Mouse (Mus musculus) left cerebral cortex, postnatal 10 days (tissue): ENCODE data around the gene Frrs1. TPM values are rescaled to one million over a fixed set of nuclear protein-coding genes. Genes with fewer than 3 reads are reported as not detected.
"Not testable (repeated sequence)": the region's sequence is repeated elsewhere in the genome, so short reads cannot be mapped to it uniquely, and the experiment has no call there.

ENCODE experiments used
- DNase-seq, 2 experiments: peaks; one replicate each; pipeline ENCODE4 v3.0.0; 2021 to 2022; ENCODE audit warnings: low spot score in 2 of 2, mixed read lengths in 1 of 2; ENCODE audit errors: extremely low spot score in 1 of 2
- intact Hi-C: fragments of 180-260 bp; cut with DNase I; formaldehyde crosslinking; loops from one replicate; pipeline ENCODE4 v1.15.1; 2025
- total RNA-seq, 2 experiments: library from RNA; stranded (reverse); gene quantifications; 2 replicates each; pipeline ENCODE4 v1.2.3; 2021

Frrs1 gene
- total RNA-seq, result 1 to 10 TPM; 1.8 to 3.1 TPM

DNA sequence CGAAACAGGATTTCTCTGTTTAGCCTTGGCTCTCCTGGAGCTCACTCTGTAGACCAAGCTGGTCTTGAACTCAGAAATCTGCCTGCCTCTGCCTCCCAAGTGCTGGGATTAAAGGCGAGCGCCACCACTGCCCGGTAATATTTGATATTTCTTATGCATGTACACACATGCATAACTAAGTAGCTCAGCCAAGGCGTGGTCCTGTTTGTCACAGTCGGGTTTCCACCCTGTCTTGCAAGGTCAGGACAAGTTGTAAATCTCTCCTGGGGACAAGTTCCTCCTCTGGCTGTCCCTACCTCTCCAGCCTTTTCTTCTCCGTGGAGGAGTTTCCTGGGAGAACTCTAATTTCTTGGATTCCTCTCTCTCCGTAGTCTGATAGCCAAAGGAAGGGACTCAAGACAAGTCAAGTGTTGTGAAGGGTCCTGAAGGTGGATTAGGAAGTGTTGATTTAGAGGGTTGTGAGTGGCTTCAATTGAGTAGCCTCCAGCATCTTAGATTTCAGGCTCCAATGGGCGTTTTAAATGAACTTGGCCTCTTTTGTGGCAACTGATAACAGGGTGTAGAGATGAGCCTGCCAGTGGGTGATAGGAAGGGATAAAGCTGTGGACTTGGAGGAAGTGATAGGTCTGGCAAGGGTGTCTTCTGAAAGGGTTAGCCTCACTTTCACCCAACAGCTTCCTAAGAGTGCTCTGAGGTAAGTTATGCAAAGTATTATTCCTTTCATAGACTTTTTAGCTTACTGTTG lies at the start of gene Frrs1:
Gene Frrs1, plus strand, starts transcription at position 524 of the 745 bp plus-strand sequence.
- intact Hi-C loops, result no loop called here
- DNase-seq, result no peak

DNA sequence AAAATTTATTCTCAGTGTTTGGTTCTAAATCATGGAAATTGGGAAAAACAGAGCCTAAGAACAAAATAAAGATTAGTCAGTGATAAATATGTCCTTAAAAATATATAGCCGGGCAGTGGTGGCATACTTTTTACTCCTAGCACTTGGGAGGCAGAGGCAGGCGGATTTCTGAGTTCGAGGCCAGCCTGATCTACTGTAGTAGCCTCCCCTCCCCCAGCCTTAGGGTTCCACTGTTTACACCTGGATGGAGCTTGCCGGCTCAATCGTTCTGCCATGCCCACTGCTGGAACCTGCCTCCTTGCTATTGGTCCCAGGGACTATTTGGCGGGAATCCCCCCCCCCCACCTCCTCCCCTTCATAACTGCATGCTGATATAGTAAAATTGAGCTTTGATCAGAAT lies 48.9 kb upstream of the Frrs1 start:
- DNase-seq, intact Hi-C loops: not testable (repeated sequence)

DNA sequence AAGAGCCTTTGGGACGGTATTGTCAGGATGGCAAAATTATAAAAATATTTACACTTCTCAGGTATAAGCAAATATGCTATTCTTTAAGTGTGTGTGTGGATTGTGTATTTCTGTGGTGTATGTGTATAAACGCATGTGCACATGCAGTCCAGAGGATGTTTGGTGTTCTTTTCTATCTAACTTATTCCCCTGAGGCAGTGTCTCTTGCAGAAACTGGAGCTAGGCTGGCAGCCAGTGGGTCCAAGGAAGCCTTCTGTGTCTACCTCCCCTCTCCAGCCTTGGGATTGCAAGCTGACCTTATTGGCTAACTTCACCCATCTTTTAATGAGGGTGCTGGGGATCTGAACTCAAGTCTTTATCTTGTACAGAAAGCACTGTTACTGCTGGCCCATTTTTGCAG lies 46.3 kb upstream of the Frrs1 start:
- DNase-seq, result no peak
- intact Hi-C loops, result no loop called here

DNA sequence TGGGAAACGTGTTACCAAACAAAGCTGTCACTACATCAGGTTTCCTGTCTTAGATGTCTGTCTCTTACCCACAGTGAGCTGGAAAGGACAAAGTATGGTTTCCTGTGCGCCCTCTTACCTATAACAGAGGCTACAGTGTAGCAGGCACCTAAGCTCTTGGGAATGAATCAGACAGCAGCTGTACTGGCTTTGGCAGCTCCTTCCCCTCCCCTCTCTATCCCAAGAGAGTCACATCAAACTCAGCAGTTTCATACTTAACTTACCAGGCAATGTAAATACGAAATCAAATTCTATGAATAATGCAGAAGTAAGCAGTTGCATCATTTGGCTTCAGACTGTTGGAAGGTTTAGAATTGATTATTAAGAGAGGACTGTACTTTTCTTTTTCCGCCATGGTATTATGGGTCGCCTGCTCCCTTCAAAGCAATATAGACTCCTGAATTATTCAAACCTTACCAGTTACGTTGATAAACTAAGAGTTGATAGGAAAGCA lies 43.9 kb upstream of the Frrs1 start:
- DNase-seq, result no peak
- intact Hi-C loops, result no loop called here

DNA sequence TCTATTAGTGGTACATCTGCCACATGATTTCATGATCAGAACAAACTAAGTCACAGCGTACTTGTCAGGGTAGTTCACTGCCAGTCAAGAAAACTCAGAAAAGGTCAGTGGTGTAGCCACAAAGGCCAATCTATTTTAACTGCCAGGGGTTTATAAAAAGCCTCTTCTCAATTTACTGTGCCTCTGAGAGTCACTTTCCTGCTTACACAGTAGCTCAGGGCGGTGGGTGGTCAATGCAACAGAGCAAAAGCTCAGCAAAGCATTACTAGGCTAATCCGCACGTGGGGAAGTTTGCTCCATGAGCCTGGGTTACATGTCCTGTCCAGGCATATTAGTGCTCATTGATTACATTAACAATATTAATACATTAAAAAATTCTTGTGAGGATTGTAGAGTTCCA lies 43.3 kb upstream of the Frrs1 start:
- DNase-seq, result no peak
- intact Hi-C loops, result no loop called here

DNA sequence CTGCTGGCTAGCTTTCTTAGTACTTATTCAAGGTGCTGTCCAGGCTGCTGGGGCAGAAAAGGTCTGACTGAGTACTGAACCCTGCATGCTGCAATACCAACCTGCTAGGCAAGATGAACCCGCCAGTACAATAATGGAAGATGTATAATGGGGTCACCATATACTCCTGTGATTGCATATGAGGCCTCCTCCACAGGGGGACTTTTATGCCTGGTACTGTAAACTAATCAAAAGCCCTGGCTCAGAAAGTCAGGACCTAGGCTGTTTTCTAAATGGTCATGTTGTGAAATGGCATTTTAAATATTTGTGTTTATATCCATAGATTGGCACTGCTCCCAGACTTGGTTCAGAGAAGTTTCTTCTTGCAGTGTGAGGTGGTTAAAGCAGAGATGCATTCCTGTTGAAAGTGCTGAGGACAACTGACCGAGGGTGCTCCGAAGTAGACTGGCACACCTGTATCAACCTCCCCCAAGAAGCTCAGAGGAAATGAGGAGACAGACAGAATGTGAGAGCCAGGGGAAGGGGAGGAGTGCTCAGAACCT lies 42.5 kb upstream of the Frrs1 start:
- intact Hi-C loops, result no loop called here
- no peak for DNase-seq

DNA sequence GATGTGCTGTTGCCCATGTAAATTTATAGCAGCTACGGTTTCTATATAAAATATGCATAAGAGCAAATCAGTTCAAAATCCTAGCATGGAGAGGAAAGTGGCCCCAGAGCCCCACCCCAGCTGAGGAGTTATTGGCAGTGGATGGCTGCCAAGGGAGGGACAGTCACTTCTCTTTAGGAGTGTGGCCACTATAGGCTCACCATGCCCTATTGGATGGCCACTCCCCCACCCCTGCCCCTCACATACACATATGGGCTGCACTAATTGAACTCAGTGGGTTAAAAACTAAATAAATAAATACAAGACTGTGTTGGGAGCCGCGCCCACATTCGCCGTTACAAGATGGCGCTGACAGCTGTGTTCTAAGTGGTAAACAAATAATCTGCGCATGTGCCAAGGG lies 42.0 kb upstream of the Frrs1 start:
- no peak for DNase-seq
- intact Hi-C loops, result no loop called here

DNA sequence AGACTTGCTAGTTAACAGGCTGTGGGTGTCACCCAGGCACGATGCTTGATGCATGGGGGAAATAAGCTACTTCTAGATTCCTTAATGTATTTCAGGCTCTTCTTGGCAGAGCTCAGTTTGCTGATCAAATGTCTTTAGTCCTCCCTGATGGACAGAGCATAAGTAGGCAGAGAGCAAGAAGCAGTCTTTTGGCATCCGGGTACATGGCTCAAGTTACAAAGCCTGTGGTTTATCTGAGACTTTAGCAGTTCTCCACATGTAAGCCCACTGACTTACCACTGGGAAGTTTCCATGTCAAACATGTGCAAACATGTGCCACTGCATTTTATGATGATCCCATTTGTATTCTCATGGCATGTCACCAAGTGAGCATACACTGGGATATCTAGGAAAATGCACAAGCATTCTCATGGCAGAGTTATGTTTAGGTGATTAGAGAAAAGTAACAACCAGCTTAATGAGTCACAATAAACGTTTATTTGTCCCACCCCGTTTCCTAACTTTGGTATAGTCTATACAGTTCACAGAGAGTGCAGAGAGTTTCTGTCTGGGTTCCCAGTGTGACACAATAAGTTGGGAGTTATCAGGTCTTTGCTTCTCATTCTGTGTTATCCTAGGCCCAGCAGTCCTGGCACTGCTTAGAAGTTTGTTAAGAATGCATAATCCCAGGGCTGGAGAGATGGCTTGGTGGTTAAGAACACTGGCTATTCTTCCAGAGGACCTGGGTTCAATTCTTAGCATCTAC lies 32.6 kb upstream of the Frrs1 start:
- intact Hi-C loops, result no loop called here
- DNase-seq, result no peak

DNA sequence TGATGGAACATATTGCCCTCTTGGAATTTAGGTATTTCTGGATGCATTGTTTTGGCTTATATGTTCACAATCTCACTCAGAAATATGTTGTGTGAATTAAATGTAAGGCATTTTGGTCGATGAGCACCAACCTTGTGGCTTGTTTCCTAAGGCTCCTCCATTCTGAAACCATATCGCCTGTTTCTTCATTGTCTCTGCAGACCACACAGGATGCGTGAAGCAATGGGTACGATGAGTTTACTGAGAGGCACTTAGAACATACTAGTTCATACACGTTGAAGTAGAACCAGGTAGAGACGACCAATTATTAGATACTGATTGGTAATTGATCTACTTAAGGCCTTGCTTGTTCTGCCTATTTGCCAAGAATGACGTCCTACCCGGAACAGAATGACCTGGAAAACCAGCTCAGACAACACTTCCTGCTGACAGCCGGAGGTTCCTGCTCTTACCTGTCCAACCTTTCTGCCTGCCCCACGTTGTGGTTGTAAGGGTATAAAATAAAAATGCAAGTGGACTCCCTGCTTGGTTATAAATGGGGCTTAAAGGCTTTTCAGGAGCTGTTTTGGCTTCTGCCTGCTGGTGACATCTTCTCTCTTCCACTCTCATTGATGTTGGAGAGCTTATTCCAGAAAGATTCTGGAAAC lies 29.9 kb upstream of the Frrs1 start:
- DNase-seq, result no peak
- intact Hi-C loops, result no loop called here

DNA sequence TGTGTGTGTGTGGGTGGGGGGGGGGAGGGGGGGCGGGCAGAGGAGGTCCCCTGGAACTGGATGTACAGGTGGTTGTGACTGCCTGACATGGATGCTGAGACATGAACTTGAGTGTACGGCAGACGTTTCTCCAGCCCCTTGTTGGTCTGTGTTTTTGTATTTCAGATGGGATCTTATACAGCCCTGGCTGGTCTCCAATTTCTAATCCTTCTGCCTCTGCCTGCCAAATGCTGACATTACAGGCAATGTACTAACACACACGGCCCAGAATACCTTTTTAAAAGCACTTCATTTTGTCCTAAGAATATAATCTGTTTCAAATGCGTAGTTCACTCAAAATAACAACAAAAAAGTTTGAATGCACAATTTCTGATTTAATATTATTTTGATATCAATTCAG lies 27.9 kb upstream of the Frrs1 start:
- DNase-seq, result no peak
- intact Hi-C loops, result loop anchor here (10.0 kb wide), 1 partner anchor 237 kb away; the partner anchor contains the start of gene Sass6

DNA sequence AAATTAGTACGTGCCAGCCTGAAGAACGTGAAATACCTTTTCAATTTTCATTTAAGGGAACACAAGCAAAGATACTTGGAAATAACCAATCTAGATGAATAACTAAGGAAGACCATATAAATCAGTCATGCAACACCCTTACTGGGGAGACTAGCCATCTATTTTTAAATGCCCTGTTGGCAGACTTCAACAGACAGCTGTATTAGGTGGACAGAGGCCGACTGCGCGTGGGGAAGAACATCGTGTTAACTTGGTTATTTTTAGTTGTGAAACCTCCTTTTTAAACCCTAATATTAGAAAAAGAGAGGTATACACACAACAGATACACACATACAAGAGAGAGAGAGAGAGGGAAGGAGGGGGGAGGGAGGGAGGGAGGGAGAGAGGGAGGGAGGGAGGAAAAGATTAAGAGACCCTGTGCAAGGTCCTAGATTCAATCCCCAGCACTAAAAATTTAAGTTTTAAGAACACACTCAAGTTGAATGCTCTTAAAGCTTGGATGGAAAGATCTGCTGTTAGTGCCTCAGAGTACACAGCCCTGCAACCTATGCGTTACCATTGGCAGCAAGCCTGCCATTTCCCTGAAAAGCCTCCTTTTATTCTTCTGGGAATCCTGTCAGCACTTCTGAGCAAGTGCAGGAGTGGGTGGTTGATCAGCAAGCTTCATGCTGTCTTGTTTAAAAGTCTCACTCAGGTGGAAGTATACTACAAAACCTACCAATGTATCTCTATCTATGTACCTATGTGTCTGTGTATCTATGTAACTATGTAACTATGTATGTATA lies 26.5 kb upstream of the Frrs1 start:
- intact Hi-C loops, result loop anchor here (10.0 kb wide), 1 partner anchor 238 kb away; the partner anchor contains the start of gene Sass6
- no peak for DNase-seq

DNA sequence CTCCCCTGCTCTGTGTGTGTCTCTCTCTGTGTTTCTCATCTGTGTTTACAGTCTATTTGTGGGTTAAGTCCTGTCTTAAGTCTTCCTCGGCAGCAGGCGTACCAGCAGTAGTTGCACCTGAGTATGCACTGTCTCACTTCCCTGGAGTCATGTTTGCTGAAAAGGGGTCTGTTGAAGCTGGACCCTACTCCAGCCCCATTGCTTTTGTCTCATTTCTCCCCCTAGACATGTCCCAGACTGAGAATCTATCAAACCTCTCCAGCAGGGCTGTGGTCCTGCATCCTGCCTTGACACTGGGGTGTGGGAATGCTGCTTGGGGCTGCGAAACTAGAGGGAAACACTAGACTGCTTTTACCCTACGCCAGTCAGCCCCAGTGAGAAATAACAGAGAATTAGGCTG lies 25.8 kb upstream of the Frrs1 start:
- no peak for DNase-seq

DNA sequence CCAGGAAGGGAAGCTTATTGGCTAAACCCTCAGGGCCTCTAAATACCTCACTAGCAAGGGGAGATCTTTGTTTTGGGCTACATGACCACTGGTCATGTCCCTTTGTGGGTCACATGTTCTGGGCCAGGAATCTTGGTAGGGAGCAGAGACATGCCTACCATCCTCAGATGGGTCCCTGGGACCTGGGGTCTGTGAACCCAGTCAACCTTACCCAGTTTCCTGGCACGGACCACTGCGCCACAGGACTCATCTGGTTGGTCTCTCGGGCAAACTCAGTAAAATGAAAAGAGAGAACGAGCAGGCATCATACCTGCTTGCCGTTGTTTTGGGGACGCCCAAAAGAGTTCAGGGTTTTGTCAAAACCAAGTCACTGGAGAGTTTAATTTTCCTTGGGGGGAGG lies 25.0 kb upstream of the Frrs1 start:
- intact Hi-C loops, result loop anchor here (10.0 kb wide), 1 partner anchor 239 kb away; the partner anchor contains the start of gene Sass6
- no peak for DNase-seq

More for the DNA sequence above, 25.8 kb upstream of the Frrs1 start:
- intact Hi-C loops, result loop anchor here (10.0 kb wide), 1 partner anchor 239 kb away; the partner anchor contains the start of gene Sass6

DNA sequence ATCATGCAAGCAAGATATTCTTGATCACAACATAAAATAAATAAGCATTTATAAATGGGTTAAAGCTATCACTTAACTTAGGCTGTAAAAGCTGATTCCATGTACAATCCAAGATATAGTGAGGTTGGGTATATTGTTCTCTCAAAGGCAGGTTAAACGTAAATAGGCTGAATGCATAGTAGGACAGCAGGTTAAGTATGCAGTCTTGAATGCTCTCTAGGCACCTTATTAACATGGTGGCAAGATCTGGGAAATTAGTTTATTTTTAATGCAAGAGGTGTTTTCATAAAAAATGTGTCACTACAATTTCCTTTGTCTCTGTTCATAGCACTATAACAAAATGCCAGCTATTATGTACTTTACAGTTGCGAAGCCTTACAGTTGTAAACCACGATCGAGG lies 23.9 kb upstream of the Frrs1 start:
- intact Hi-C loops, result loop anchor here (5.0 to 10.0 kb wide), 3 partner anchors 58 to 503 kb away; partner anchors contain the start of gene Sass6
- DNase-seq, result no peak

DNA sequence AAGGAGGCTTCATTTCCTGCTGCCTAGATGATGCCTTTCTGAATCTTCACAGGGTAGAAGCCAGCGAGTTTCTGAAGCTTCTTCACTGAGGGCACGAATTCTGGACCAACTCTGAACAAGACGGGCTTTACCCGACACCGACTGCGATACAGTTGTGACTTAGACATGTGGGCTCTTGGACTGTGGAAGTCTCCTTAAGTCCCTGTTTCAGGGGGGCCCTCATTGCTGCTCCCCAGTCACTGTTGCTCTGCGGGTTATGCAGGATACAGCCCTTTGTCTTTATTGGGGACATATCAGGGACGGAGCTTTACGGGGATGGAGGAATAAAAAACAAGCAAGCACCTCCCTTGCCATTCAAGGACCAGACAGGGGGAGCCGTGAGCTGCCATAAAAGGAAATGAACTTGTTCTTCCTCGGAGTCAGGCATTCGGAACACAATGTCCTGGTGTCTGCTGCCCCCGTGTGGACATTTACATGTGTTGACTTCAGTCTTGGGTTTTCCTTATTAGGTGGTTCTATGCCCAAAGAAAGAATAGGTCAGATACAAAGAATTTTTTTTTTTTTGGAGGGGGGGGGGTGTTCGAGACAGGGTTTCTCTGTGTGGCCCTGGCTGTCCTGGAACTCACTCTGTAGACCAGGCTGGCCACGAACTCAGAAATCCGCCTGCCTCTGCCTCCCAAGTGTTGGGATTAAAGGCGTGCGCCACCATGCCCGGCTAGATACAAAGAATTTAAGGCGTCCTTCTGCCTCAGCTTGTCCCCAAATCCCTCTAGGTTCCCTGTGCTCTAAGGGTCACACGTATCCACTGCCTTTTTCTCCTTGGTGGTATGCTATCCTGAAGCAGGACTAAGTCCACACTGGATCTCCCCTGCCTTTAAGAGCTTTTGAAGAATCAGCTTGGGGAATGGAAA lies 23.2 kb upstream of the Frrs1 start:
- intact Hi-C loops, result loop anchor here (5.0 to 10.0 kb wide), 3 partner anchors 59 to 504 kb away; partner anchors contain the start of gene Sass6
- DNase-seq, result peak; percentile 85 to 86

DNA sequence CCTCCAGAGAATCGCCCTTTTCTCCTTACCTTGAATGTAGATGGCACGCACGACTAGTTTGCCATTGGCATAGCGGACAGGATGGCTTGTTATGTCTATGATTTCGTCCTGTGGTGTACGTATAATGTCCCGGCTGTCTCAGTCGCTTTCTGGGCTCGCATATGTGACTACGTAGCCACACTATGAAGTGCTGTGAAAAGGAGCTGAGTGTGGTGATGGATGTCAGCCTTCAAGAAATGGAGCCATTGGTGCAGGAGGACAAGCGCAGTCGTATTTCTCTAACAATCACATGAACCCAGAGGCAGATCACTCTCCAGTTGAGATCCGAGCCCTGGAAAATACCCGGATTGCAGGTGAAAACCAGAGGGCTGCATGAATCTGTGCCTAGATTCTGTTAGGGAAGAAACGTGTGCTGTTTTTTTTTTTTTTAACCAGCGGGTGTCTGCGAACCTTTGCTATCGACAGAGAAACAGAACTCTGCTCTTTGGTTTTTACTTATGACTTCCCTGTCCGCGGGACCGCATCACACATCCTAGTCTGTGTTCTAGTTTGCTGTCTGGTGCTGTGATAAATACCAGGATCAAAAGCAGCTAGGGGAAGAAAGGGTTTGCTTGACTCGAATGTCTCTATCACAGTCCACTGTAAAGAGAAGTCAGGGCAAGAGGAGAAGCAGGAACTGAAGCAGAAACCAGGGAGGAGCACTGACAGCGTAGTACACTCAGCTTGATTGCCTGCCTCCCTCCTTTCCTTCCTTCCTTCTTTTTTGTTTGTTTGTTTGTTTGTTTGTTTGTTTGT lies 22.4 kb upstream of the Frrs1 start:
- intact Hi-C loops, result loop anchor here (5.0 to 10.0 kb wide), 3 partner anchors 60 to 505 kb away; partner anchors contain the start of gene Sass6
- no peak for DNase-seq
